Mouse (Mus musculus): Measurements from ENCODE around the gene Mettl16. TPM values are rescaled to one million over a fixed set of nuclear protein-coding genes. Genes with fewer than 3 reads are reported as not detected.

The Mettl16 gene
- total RNA-seq, 2 experiments from 2014 or later: 13.9 to 45.6 TPM

Other genes with a start within 250 kb of the Mettl16 start
- gene Rap1gap2, start 159.9 kb upstream of the Mettl16 start, total RNA-seq (2015): 1.1 and 1.4 TPM in 2 replicates
- 1.3 TPM in 2 replicates for gene Rap1gap2, start 159.9 kb upstream of the Mettl16 start, total RNA-seq (2017)
- 0.05 TPM in 1 of 2 replicates, not detected in the other for gene Ccdc92b, start 151.2 kb upstream of the Mettl16 start, total RNA-seq (2015)
- 0.10 TPM in 1 of 2 replicates, not detected in the other for gene Ccdc92b, start 151.2 kb upstream of the Mettl16 start, total RNA-seq (2017)
- 35.5 and 40.7 TPM in 2 replicates for gene Cluh, start 121.3 kb upstream of the Mettl16 start, total RNA-seq (2015)
- gene Cluh, start 121.3 kb upstream of the Mettl16 start, total RNA-seq (2017): 36.4 and 38.3 TPM in 2 replicates
- gene Pafah1b1, start 46.2 kb upstream of the Mettl16 start, total RNA-seq (2015): 47.4 and 49.4 TPM in 2 replicates
- 49.0 and 51.1 TPM in 2 replicates for gene Pafah1b1, start 46.2 kb upstream of the Mettl16 start, total RNA-seq (2017)
- 13.1 and 15.0 TPM in 2 replicates for gene Mnt, start 60.1 kb downstream of the Mettl16 start, total RNA-seq (2015)
- 2.7 and 3.2 TPM in 2 replicates for gene Mnt, start 60.1 kb downstream of the Mettl16 start, total RNA-seq (2017)
- 4.1 and 4.5 TPM in 2 replicates for gene Sgsm2, start 126.2 kb downstream of the Mettl16 start, total RNA-seq (2015)
- gene Sgsm2, start 126.2 kb downstream of the Mettl16 start, total RNA-seq (2017): 3.7 and 6.9 TPM in 2 replicates
- gene Tsr1, start 127.2 kb downstream of the Mettl16 start, total RNA-seq (2015): 43.2 and 50.0 TPM in 2 replicates
- gene Tsr1, start 127.2 kb downstream of the Mettl16 start, total RNA-seq (2017): 67.8 and 96.1 TPM in 2 replicates
- 15.3 and 23.1 TPM in 2 replicates for gene Smg6, start 155.0 kb downstream of the Mettl16 start, total RNA-seq (2015)
- 29.5 and 32.7 TPM in 2 replicates for gene Smg6, start 155.0 kb downstream of the Mettl16 start, total RNA-seq (2017)
- gene Srr, start 155.1 kb downstream of the Mettl16 start, total RNA-seq (2015): 5.8 and 6.3 TPM in 2 replicates
- gene Srr, start 155.1 kb downstream of the Mettl16 start, total RNA-seq (2017): 4.4 and 6.1 TPM in 2 replicates

Data from megakaryocyte progenitor cell, adult 5-6 weeks (primary cell).